Mouse (Mus musculus) kidney, adult 11 months (tissue): ENCODE measurements around the gene Prdm16.

Experiments used
- DNase-seq: peaks from one replicate; pipeline ENCODE4 v3.0.0; 2022

Gene Prdm16

DNA sequence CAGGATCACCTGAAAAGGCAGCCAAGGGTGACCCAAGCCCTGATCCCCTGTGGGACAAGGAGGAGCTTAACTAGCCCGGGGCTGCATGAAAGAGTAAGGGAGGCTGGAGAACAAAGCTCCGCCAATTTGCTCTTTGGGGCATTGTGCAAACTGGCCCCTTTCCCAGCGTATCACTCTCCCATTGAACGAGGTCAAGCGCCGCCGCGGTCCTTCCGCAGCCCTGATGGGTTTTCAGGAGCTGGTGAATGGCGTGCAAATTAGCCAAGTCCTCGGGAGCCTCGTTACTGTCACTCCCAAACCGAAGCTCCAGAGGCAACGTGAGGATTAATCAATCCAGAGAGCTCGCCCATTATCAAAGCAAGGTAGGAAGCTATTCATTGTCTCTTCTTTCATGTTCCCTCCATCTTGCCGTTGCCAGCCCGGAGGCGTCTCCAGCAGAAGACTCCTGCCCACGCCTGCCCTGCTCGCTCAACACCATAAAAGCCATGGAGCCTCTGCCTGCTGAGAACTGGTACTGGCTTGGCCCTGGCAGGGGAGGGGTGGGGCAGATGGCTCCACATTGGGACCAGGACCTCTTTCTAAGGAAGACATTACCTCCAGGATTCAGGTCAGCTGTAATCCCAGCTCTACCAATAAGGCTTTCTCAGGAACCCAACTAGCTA, 129.8 kb downstream of the Prdm16 start:
- DNase-seq, result no peak

- DNase-seq, result peak; percentile 61
These were observed 131.4 kb downstream of the Prdm16 start for GRCm38 (mm10) chr4:154505313-154505712.

- DNase-seq, result no peak
These were observed 133.3 kb downstream of the Prdm16 start for GRCm38 (mm10) chr4:154503260-154503829.

GRCm38 (mm10) chr4:154502403-154503000, 134.2 kb downstream of the Prdm16 start:
- no peak for DNase-seq

- no peak for DNase-seq
These were observed 136.0 kb downstream of the Prdm16 start for GRCm38 (mm10) chr4:154500695-154501094.

GRCm38 (mm10) chr4:154499701-154500523, 136.8 kb downstream of the Prdm16 start:
- peak; percentile 79 for DNase-seq

DNA sequence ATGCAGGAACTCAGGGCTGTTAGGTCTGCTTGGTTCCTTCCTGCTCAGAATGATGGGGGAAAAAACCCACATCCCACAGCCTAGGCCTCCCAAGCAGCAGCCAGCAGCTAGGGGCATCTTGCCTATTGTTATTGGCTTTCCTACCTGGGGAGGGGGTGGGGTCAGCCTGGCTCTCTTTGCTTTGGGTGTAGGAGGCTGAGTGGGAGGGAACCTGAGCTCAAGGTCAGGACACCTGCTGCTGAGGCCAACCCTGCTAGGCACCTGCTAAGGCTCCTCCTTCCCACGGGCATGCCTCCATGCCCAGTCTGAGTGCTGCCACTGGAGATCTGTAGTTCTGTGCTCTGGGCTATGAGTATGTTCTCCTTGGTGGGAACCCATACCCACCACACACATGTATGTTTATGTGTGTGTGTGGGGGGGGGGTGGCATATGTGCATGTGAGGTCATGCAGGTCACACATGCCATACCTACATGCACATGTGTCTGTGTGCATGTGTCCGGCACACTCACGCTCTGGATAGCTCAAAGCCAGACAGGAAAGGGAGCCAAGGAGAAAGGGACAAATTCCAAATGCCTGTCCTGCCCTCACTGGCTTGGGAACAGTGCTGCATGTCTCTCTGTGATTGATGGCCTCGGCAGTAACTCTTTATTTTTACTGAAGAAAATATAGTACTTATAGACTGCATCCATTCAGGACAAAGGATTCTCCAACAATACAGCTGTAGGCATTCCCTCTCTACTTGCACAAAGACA, 139.1 kb downstream of the Prdm16 start:
- peak; percentile 65 for DNase-seq

DNA sequence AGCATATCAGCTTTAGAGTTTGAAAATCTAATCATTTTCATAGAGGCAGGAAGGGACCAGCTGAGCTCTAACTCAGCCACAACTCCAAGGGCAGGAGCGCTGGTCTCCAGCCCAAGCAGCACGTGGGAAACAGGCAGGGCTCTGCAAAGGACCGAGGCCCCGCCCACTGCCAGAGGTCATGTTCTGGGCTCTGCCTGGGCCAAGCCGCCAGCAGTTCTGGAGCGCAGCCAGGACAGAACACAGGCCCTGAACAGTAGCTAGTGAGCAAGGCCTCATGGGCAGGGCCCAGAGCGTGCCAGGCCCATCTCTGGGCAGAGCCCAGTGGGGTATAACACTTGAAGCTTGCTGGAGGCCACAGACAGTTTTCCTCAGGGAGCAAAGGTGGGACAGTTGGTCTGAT, 139.7 kb downstream of the Prdm16 start:
- DNase-seq, result peak; percentile 98

- no peak for DNase-seq
These were observed 140.2 kb downstream of the Prdm16 start for GRCm38 (mm10) chr4:154496522-154496921.

- no peak for DNase-seq
These were observed 142.7 kb downstream of the Prdm16 start for GRCm38 (mm10) chr4:154493996-154494395.

DNA sequence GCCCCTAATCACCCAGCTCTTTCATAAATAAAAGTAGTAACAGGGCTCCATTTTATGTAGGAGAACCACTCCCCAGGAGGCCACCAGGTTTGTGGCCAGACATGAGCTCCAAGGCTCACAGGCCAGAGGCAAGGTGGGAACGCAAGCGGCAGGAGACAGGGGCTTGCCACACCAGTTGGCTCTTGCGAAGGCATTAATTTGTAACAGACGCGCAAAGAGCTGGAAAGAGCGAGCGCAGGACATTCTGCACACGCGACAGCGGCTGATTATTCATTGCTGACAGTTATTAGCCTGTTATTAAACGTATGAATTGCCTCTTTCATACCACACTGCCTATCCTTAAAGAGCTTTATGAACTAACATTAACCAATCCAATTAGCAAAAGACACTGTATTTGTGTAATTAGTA, 144.0 kb downstream of the Prdm16 start:
- DNase-seq, result peak; percentile 35

- no peak for DNase-seq
These were observed 144.4 kb downstream of the Prdm16 start for GRCm38 (mm10) chr4:154492268-154492667.

DNA sequence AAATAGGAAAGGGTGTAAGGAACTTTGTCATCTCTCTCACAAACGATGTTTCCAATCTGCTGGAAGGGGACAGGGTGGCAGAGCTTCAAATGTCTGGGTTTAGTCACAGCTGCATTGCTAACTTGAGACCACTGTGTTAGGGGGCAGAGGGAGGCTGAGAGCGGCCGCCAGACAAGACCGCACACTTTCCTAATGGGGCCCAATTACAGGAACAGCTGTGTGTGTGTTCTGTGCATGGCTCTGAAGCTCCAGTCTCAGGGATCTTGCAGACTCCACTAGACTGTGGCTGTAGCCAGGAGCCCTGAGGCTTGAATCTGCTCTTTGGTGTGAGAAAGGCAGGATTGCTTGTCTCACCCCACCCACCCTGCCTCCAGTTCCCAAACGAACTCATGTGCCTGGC, 148.6 kb downstream of the Prdm16 start:
- DNase-seq, result no peak

DNA sequence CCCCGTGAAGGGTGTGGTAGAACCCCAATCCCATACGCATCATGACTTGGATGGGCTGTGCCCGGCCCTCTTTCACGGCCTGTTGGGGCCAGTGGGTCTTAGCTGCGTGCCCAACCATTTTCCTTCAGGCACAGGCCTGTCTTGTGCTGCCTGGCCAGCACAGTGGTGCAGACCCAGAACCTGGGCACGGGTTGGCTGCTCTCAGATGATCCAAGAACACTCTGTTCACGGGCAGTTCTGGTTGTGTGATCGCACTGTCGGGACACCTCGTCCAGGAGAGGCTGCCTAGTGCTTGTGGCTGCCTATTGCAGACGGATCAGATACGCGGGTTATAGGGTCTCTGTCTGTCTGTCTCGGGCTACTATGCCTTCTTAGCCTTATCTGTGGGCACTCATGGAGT, 154.0 kb downstream of the Prdm16 start:
- DNase-seq, result no peak

- no peak for DNase-seq
These were observed 154.7 kb downstream of the Prdm16 start for GRCm38 (mm10) chr4:154481771-154482637.

DNA sequence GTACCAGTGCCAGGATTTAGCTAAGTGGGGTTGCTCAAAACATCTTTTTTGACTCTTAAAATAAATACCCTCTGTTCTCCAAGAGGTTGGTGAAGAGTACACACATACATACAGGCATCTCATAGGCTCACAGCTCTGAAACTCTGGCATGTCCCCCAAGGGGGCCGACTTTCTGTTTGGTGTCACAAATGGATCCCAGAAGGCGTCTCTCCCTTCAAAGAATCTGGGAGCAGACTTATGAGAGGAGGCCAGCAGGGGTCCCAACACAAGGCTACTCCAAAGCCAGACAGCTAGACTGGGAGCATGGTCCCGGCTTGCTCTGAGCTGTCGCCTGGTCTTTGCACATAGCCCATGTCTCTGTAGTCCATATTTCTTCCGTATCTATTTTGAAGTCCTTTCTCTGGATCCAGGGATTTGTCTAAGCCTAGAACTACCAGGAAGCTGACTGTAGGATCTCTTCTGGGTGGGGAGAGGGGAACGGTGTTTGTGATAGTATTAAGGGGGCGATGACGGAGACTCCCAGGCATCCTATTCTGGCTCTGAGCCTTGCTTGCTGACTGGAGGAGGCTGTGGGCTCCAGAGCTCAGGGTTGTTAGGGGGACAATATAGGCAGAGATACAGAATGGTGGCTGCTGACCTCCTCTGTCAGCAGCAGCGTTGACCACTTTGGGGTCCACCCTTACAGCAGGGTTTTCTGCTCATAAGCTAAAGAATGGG, 156.0 kb downstream of the Prdm16 start:
- no peak for DNase-seq

- DNase-seq, result peak; percentile 56
These were observed 156.5 kb downstream of the Prdm16 start for GRCm38 (mm10) chr4:154480143-154480542.

DNA sequence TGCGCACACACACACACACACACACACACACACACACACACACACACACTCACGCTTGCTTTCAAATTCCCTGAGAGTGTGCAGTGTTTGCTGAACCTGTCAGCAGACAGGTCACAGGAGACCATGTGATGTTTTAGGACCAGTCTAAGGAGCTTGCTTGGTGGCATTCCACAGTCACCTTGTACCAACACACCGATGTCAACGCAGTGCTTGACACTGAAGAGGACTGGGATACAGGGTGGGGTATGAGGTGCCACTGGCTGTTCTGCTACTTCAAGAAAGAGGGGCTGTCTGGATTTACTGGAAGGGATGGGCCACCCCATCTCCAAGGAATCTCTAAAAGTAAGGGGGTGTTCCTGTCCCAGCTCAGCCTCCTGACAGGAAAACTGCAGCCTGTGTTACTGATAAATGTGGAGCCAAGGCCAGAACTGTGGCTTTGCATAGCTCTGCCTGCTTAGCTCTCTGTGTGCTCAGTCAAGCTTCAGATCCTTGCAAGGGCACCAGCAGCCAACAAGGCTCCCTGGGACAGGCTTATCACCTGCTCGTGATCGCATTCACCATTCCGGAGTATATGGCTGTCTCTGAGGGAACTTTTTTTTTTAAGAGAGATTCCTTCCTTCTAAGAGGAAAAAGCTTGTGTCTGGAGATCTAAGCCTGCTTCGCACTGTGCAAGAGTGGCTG, 157.6 kb downstream of the Prdm16 start:
- DNase-seq, result peak; percentile 71

- no peak for DNase-seq
These were observed 162.9 kb downstream of the Prdm16 start for GRCm38 (mm10) chr4:154473571-154474307.

- no peak for DNase-seq
These were observed 164.1 kb downstream of the Prdm16 start for GRCm38 (mm10) chr4:154472569-154472968.
